Mouse (Mus musculus) ES-E14 (cell line): ENCODE measurements at regions not wholly inside any gene's neighbourhood (a gene's known extent, or its start where the extent isn't known, plus 50 kb on each side); places are given as distances from the start of the nearest gene placed in this dataset.

Experiments used
- DNase-seq: peaks from one replicate; pipeline ENCODE4 v3.0.0-alpha.2; 2013; ENCODE audit warnings: low read depth, low spot score
- H3K27ac ChIP-seq: 2 replicates; pipeline ENCODE4 v1.5.1; 2012; ENCODE audit warnings: low read depth, mild to moderate bottlenecking, low read length, moderate library complexity, mixed read lengths; ENCODE audit not compliant: poor library complexity, insufficient read depth, severe bottlenecking
- H3K36me3 ChIP-seq: 2 replicates; pipeline ENCODE4 v1.6.1; 2012; ENCODE audit warnings: mild to moderate bottlenecking, low read length, moderate library complexity, mixed read lengths; ENCODE audit not compliant: control insufficient read depth, poor library complexity, insufficient read depth, severe bottlenecking
- H3K4me1 ChIP-seq, 2 experiments: fragments of 150-350 bp in 1 of 2; sonication (generic) in 1 of 2; 2 replicates each; pipeline ENCODE4 v1.6.1; 2012; ENCODE audit warnings: low read length in 2 of 2, mild to moderate bottlenecking in 1 of 2, mixed read lengths in 1 of 2; ENCODE audit not compliant: control insufficient read depth in 2 of 2, insufficient read depth in 2 of 2, poor library complexity in 1 of 2
- H3K4me3 ChIP-seq, 2 experiments: fragments of 150-350 bp in 1 of 2; sonication (generic) in 1 of 2; 2 replicates each; pipeline ENCODE4 v1.5.1; 2012; ENCODE audit warnings: low read length in 2 of 2, low read depth in 1 of 2, mild to moderate bottlenecking in 1 of 2, mixed read lengths in 1 of 2; ENCODE audit not compliant: insufficient read depth in 1 of 2, poor library complexity in 1 of 2, severe bottlenecking in 1 of 2
- H3K9ac ChIP-seq: 2 replicates; pipeline ENCODE4 v1.6.1; 2012; ENCODE audit warnings: low read depth, mild to moderate bottlenecking, low read length, mixed read lengths; ENCODE audit not compliant: poor library complexity, insufficient read depth, severe bottlenecking
- H3K9me3 ChIP-seq: fragments of 150-350 bp; sonication (generic); 2 replicates; pipeline ENCODE4 v1.6.1; 2012; ENCODE audit warnings: low read depth, mild to moderate bottlenecking, low read length; ENCODE audit not compliant: control insufficient read depth, insufficient read depth
- CHD2 ChIP-seq: IDR thresholded peaks from 2 replicates; pipeline ENCODE4 v1.6.1; 2014; ENCODE audit warnings: mild to moderate bottlenecking, low read depth, low read length, inconsistent platforms
- HCFC1 ChIP-seq: IDR thresholded peaks from 2 replicates; pipeline ENCODE4 v1.6.1; 2012; ENCODE audit warnings: low read length, inconsistent platforms, borderline replicate concordance; ENCODE audit not compliant: insufficient read depth
- MAFK ChIP-seq: IDR thresholded peaks from 2 replicates; pipeline ENCODE4 v1.6.1; 2014; ENCODE audit warnings: mild to moderate bottlenecking, low read depth, low read length, inconsistent platforms; ENCODE audit not compliant: insufficient read depth
- ZC3H11A ChIP-seq: IDR thresholded peaks from 2 replicates; pipeline ENCODE4 v1.6.1; 2012; ENCODE audit warnings: low read depth, mild to moderate bottlenecking, inconsistent platforms, low read length, borderline replicate concordance
- ZNF384 ChIP-seq: IDR thresholded peaks from 2 replicates; pipeline ENCODE4 v1.6.1; 2012; ENCODE audit warnings: low read depth, low read length, inconsistent platforms
- in situ Hi-C, 2 experiments: fragments of 600-800 bp; cut with MboI; formaldehyde crosslinking; loops; one replicate each; pipeline ENCODE4 v1.15.1; 2025; ENCODE audit warnings: low sequenced_read_pairs in 2 of 2, inconsistent platforms in 1 of 2; ENCODE audit not compliant: unreplicated experiment in 2 of 2

DNA sequence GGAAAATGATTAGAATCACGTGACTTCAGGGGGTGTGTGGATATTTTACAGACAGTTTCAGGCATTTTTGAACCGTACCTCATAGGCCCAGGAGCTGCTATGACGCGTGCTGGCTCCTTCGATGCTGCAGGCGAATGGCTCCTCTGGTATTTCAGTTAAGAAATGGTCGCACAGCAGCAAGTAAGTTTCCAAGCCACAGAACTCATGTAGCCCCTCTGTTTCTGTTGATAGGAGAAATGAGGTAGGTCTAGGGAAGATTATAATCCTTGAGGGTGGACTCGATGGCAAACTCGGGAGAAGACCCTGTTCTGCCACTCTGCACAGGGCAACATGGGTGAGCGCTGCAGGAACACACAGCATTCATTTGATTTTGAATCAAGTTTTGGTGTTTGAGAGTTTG, 127.0 kb upstream of the Npvf start:
- Histone ChIP-seq H3K36me3 (no peaks in the 10 kb centered on the region), H3K9ac (no peak overlapping the region), H3K9me3 (no peaks in the 10 kb centered on the region), H3K4me3 (no peak overlapping the region), H3K4me1 (peaks cover 0 to under 1% of the 10 kb centered on the region in 2 experiments; a peak in 1 of 4 replicates), H3K27ac (no peak overlapping the region)
- DNase-seq: no peak
- no peak for TF ChIP-seq MAFK
- in situ Hi-C loops: no loop called here

DNA sequence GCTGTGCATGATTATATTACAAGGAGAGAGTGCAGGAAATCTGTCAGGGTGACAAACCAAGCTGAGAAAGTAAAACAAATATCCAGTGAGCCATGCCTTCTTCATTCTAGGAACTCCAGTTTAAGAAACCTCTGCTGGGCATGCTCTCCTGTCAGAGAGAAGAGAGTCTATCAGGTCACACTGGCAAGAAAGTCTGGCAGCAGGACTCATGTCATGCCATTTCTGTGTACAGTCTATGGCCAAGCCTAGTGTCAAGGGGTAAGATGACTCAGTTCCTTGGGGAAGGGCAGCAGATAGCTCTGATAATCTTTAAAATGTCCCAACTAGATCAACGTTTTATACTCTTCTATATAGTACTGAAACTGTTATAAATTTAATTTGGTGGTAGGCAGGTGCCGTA, 128.0 kb upstream of the Npvf start:
- no peak overlapping the region for H3K4me3 ChIP-seq
- no peaks in the 10 kb centered on the region for H3K36me3 ChIP-seq
- H3K4me1 ChIP-seq: no peaks in the 10 kb centered on the region
- TF ChIP-seq CHD2: no peak
- TF ChIP-seq MAFK: no peak
- no peaks in the 10 kb centered on the region for H3K9me3 ChIP-seq
- in situ Hi-C loops: no loop called here
- DNase-seq: no peak
- H3K27ac ChIP-seq: no peak overlapping the region
- no peak overlapping the region for H3K9ac ChIP-seq

DNA sequence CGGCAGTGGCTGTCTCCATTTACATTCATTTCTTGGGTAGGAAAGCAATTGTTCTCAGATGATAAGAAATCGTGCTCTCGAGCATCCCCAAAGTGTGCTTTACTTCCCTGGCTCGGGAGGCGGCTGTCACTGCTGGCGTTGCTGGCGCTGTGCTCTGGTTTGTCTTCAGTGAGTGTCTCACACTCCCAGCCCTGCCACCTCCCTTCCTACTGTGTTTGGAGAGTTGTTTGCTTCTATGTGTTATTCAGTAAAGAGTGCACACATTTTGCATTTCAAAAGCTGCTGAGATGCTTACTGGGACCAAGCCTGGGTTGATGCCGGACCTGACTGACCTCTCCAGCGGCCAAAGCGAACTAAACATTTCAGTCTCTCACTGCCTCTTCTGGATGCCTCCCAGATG, 129.3 kb upstream of the Npvf start:
- in situ Hi-C loops: no loop called here
- Histone ChIP-seq H3K27ac (no peak overlapping the region), H3K4me1 (no peaks in the 10 kb centered on the region), H3K36me3 (no peaks in the 10 kb centered on the region), H3K4me3 (no peak overlapping the region), H3K9me3 (no peaks in the 10 kb centered on the region), H3K9ac (no peak overlapping the region)
- TF ChIP-seq HCFC1 (no peak), MAFK (no peak), CHD2 (no peak), ZNF384 (no peak), ZC3H11A (no peak)
- no peak for DNase-seq

DNA sequence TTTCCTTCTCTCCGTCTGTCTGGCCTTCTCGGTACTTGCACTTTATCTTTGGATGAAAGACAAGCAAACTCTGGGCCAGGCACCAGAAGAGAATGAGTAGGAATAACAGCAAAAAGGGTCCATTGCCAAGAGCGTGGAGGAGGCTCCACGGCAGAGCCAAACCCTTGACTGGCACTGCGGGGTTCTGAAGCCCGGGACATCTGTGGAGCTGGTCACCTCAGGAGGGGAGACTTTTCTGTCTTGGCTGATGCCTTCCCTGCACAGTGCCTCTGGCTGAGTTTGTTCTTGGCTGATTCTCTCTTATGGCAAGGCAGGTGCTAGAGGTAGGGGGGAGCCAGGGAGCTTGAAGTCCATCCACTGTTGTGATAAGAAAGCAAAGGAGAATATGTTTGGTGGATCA, 130.1 kb upstream of the Npvf start:
- Histone ChIP-seq H3K9ac (no peak overlapping the region), H3K36me3 (no peaks in the 10 kb centered on the region), H3K4me1 (no peaks in the 10 kb centered on the region), H3K9me3 (no peaks in the 10 kb centered on the region), H3K27ac (no peak overlapping the region), H3K4me3 (no peak overlapping the region)
- TF ChIP-seq ZC3H11A (no peak), MAFK (no peak), ZNF384 (no peak), CHD2 (no peak), HCFC1 (no peak)
- in situ Hi-C loops: no loop called here
- DNase-seq: no peak

DNA sequence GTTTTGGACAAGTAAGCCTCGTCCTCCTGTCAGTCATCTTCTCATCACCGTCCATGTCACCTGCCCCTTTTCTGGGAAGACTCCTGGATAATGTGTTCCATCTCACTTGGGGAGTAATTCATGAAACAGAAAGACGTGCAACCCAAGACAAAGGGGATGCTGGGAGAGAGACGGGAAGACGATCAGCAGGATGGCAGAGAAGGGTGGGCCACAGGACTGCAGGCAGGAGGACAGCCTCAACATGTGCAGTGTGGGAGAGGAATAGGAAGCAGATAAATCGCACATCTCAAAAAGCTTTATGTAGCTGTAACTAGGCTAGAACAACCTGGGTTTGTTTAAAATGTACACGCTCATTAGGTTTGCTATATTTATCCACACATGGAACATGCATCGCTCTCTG, 133.4 kb upstream of the Npvf start:
- H3K9ac ChIP-seq: no peak overlapping the region
- H3K36me3 ChIP-seq: no peaks in the 10 kb centered on the region
- in situ Hi-C loops: no loop called here
- H3K9me3 ChIP-seq: no peaks in the 10 kb centered on the region
- TF ChIP-seq ZNF384 (no peak), CHD2 (no peak), HCFC1 (no peak), ZC3H11A (no peak), MAFK (no peak)
- no peak for DNase-seq
- H3K4me1 ChIP-seq: no peaks in the 10 kb centered on the region
- H3K4me3 ChIP-seq: no peak overlapping the region
- no peak overlapping the region for H3K27ac ChIP-seq
